In genomic region chr12:21200613-21201012, GRCm38 (mm10) we compare ENCODE assay signal across 27 mouse cellular contexts.
DNase-seq lines count a peak whose midpoint lies in the region; ATAC-seq lines count a peak whose summit lies in the region.
"Had no signal": no experiment of that assay in that cellular context is flagged by ENCODE, and none has a peak within 500 bp of the region (broad histone marks: within the 10 kb centered on the region; RNA-seq: fewer than 3 reads in every experiment).

No protein-coding gene starts in this region.

- WGBS in limb, embryonic 12.5 days: 66% methylated on average over 8 of the region's 8 CpGs
- WGBS in limb, embryonic 10.5 days: 94% methylated on average over 8 of the region's 8 CpGs
- WGBS in intestine, embryonic 15.5 days: 86% methylated on average over 8 of the region's 8 CpGs
- WGBS in liver, embryonic 15.5 days (ENCODE audit: insufficient replicate concordance): 76% methylated on average over 8 of the region's 8 CpGs

- H3K9ac ChIP-seq in limb, embryonic 12.5 days (replicated peaks): no peak overlapping the region
- H3K9ac ChIP-seq in intestine, embryonic 15.5 days: no peak overlapping the region
- H3K9ac ChIP-seq in liver, embryonic 15.5 days: no peak overlapping the region
- H3K9ac ChIP-seq: embryonic facial prominence, embryonic 13.5 days; hindbrain, embryonic 15.5 days had no signal

- H3K27me3 ChIP-seq in limb, embryonic 12.5 days: no peaks in the 10 kb centered on the region
- no peaks in the 10 kb centered on the region for H3K27me3 ChIP-seq in limb, embryonic 10.5 days (ENCODE audit: low read depth, poor library complexity, severe bottlenecking)
- no peaks in the 10 kb centered on the region for H3K27me3 ChIP-seq in intestine, embryonic 15.5 days (replicated peaks)
- no peaks in the 10 kb centered on the region for H3K27me3 ChIP-seq in liver, embryonic 15.5 days
- H3K27me3 ChIP-seq: embryonic facial prominence, embryonic 13.5 days; hindbrain, embryonic 15.5 days; Patski had no signal

- peak; percentile 67; the same call in 1 of the 2 replicates for ATAC-seq in limb, embryonic 12.5 days (ENCODE audit: insufficient number of reproducible peaks, insufficient read depth, low FRiP score, low TSS enrichment, low read depth)
- peak; percentile 69 for ATAC-seq in intestine, embryonic 15.5 days
- ATAC-seq in liver, embryonic 15.5 days (ENCODE audit: insufficient read depth): no peak
- ATAC-seq: forebrain, embryonic 16.5 days; inflammation-experienced regulatory T-cells, adult 6 months; midbrain, embryonic 16.5 days; Patski had no signal

- DNase-seq in limb, embryonic 10.5 days (ENCODE audit: low spot score): no peak
- DNase-seq in left cerebral cortex, adult 9 months (ENCODE audit: low spot score in 2 of 2): no peak
- DNase-seq in spleen, adult 18-20 months: no peak
- no peak for DNase-seq in thymus, postnatal 0 days (ENCODE audit: low spot score)
- DNase-seq: adrenal gland, postnatal 14 days; cerebellum, adult 11 months; cerebellum, adult 9-10 months; gastrocnemius, postnatal 14 days; heart, postnatal 14 days; kidney, postnatal 4 days; left cerebral cortex, postnatal 4 days; lung, postnatal 36 days; right cerebral cortex, adult 18-20 months; thymus, postnatal 14 days had no signal

- H3K4me1 ChIP-seq in limb, embryonic 12.5 days (replicated peaks): peaks cover 43% of the 10 kb centered on the region
- H3K4me1 ChIP-seq in limb, embryonic 10.5 days: peaks cover 9% of the 10 kb centered on the region
- peaks cover 21% of the 10 kb centered on the region; the same call in 1 of the 2 replicates for H3K4me1 ChIP-seq in intestine, embryonic 15.5 days (replicated peaks)
- H3K4me1 ChIP-seq in liver, embryonic 15.5 days (replicated peaks): peaks cover 20% of the 10 kb centered on the region

- no peak overlapping the region for H3K4me2 ChIP-seq in limb, embryonic 12.5 days
- H3K4me2 ChIP-seq in intestine, embryonic 15.5 days (replicated peaks): no peak overlapping the region
- no peak overlapping the region for H3K4me2 ChIP-seq in liver, embryonic 15.5 days
- H3K4me2 ChIP-seq: embryonic facial prominence, embryonic 13.5 days; hindbrain, embryonic 15.5 days; midbrain, embryonic 11.5 days had no signal

- no peak overlapping the region for H3K4me3 ChIP-seq in limb, embryonic 12.5 days (replicated peaks)
- H3K4me3 ChIP-seq in limb, embryonic 10.5 days: no peak overlapping the region
- no peak overlapping the region for H3K4me3 ChIP-seq in intestine, embryonic 15.5 days (replicated peaks)
- H3K4me3 ChIP-seq in liver, embryonic 15.5 days (replicated peaks): no peak overlapping the region
- H3K4me3 ChIP-seq: embryonic facial prominence, embryonic 13.5 days; forebrain, embryonic 10.5 days; hindbrain, embryonic 10.5 days; hindbrain, embryonic 15.5 days had no signal

- H3K27ac ChIP-seq in limb, embryonic 12.5 days: no peak overlapping the region
- H3K27ac ChIP-seq in limb, embryonic 10.5 days: no peak overlapping the region
- H3K27ac ChIP-seq in intestine, embryonic 15.5 days: no peak overlapping the region
- H3K27ac ChIP-seq in liver, embryonic 15.5 days (replicated peaks): peak overlapping the region; percentile 59; the same call in 1 of the 2 replicates
- H3K27ac ChIP-seq: embryonic facial prominence, embryonic 13.5 days; forebrain, embryonic 10.5 days; hindbrain, embryonic 10.5 days; hindbrain, embryonic 15.5 days; kidney, postnatal 0 days had no signal

- no peaks in the 10 kb centered on the region for H3K9me3 ChIP-seq in limb, embryonic 12.5 days
- no peaks in the 10 kb centered on the region for H3K9me3 ChIP-seq in limb, embryonic 10.5 days (replicated peaks)
- H3K9me3 ChIP-seq in intestine, embryonic 15.5 days: no peaks in the 10 kb centered on the region
- H3K9me3 ChIP-seq in liver, embryonic 15.5 days (replicated peaks): no peaks in the 10 kb centered on the region
- H3K9me3 ChIP-seq: embryonic facial prominence, embryonic 13.5 days; forebrain, embryonic 10.5 days; hindbrain, embryonic 10.5 days; hindbrain, embryonic 15.5 days had no signal

- H3K36me3 ChIP-seq in limb, embryonic 12.5 days: peaks cover 45% of the 10 kb centered on the region
- H3K36me3 ChIP-seq in limb, embryonic 10.5 days: peaks cover 85% of the 10 kb centered on the region
- no peaks in the 10 kb centered on the region for H3K36me3 ChIP-seq in intestine, embryonic 15.5 days
- H3K36me3 ChIP-seq in liver, embryonic 15.5 days (replicated peaks): no peaks in the 10 kb centered on the region
- H3K36me3 ChIP-seq: hindbrain, embryonic 15.5 days had no signal
